Mouse (Mus musculus) kidney, embryonic 14.5 days (tissue): Measurements from ENCODE around the gene Hsd17b3. TPM values are rescaled to one million over a fixed set of nuclear protein-coding genes. Genes with fewer than 3 reads are reported as not detected.

Experiments used
- ATAC-seq: fragments of 200-750 bp; cut with Nextera tagmentation; 2 replicates; pipeline ENCODE4 v1.8.0; 2017; ENCODE audit warnings: moderate number of reproducible peaks, mild to moderate bottlenecking, moderate TSS enrichment, moderate library complexity; ENCODE audit not compliant: low FRiP score, low TSS enrichment
- H3K27ac ChIP-seq: fragments of 300-500 bp; sonication (generic); 2 replicates; pipeline ENCODE4 v1.5.1; 2014; ENCODE audit warnings: low read depth, mild to moderate bottlenecking, low read length, moderate library complexity, mixed read lengths
- H3K27me3 ChIP-seq: fragments of 300-500 bp; sonication (generic); 2 replicates; pipeline ENCODE4 v1.6.1; 2014; ENCODE audit warnings: mild to moderate bottlenecking, low read length; ENCODE audit not compliant: control insufficient read depth, insufficient read depth
- H3K36me3 ChIP-seq: fragments of 300-500 bp; sonication (generic); 2 replicates; pipeline ENCODE4 v1.6.1; 2014; ENCODE audit warnings: low read length, mixed read lengths; ENCODE audit not compliant: control insufficient read depth, insufficient read depth
- H3K4me1 ChIP-seq: fragments of 300-500 bp; sonication (generic); 2 replicates; pipeline ENCODE4 v1.6.1; 2014; ENCODE audit warnings: low read length, mixed read lengths; ENCODE audit not compliant: control insufficient read depth, insufficient read depth
- H3K4me2 ChIP-seq: fragments of 300-500 bp; sonication (generic); replicated peaks from 2 replicates; pipeline ENCODE4 v1.6.1; 2014; ENCODE audit warnings: low read depth, mild to moderate bottlenecking, low read length
- H3K4me3 ChIP-seq: fragments of 300-500 bp; sonication (generic); 2 replicates; pipeline ENCODE4 v1.5.1; 2014; ENCODE audit warnings: mild to moderate bottlenecking, low read length
- H3K9ac ChIP-seq: fragments of 300-500 bp; sonication (generic); 2 replicates; pipeline ENCODE4 v1.6.1; 2014; ENCODE audit warnings: low read depth, mild to moderate bottlenecking, low read length, moderate library complexity
- H3K9me3 ChIP-seq: fragments of 300-500 bp; sonication (generic); 2 replicates; pipeline ENCODE4 v1.6.1; 2016; ENCODE audit warnings: low read length; ENCODE audit not compliant: control insufficient read depth
- WGBS: fragments of 180-500 bp; shearing (Covaris S2); extraction: QIAGEN DNeasy Blood & Tissue Kit; methylation state at CpG from one replicate; pipeline ENCODE4 v1.1.7; 2014; 5-methylcytosine and 5-hydroxymethylcytosine counted together
- polyA plus RNA-seq: library from polyadenylated mRNA; unstranded; fragments of >200 nt; fragmentation: Nextera tagmentation; extraction: Ambion mirVana; gene quantifications from 2 replicates; pipeline ENCODE4 v1.2.1, GENCODE M21; 2014

Gene Hsd17b3
- polyA plus RNA-seq, 1 experiment from 2014 or later = not detected

DNA sequence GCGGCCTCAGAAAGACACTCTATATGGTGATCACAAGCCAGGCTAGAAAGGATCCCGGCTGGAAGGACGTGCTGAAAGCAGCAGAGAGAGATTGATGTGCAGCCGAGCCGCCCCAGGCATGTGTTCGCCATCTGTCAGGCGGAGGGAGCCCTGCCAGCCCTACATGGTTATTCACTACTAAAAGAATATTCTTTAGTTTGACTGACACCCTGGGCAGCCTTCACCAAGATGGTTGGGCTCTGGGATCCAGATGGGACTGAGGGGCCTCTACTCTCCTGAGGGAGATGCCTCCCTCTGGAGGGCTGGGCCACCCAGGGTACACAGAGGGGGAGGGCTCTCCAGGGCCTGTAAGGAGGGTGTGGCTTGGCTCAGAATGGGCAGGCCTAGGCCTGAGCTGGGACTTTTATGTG, 68.1 kb downstream of the Hsd17b3 start:
- H3K27ac ChIP-seq = no peak overlapping the region
- no peak overlapping the region for H3K9ac ChIP-seq
- no peak overlapping the region for H3K4me2 ChIP-seq
- H3K4me1 ChIP-seq = peaks cover 23% of the 10 kb centered on the region; the same call in 1 of the 2 replicates
- H3K4me3 ChIP-seq = no peak overlapping the region
- H3K36me3 ChIP-seq = no peaks in the 10 kb centered on the region
- peak; percentile 95 for ATAC-seq
- WGBS = 24% methylated on average over 7 of the region's 7 CpGs
- H3K9me3 ChIP-seq = no peaks in the 10 kb centered on the region
- H3K27me3 ChIP-seq = no peaks in the 10 kb centered on the region

DNA sequence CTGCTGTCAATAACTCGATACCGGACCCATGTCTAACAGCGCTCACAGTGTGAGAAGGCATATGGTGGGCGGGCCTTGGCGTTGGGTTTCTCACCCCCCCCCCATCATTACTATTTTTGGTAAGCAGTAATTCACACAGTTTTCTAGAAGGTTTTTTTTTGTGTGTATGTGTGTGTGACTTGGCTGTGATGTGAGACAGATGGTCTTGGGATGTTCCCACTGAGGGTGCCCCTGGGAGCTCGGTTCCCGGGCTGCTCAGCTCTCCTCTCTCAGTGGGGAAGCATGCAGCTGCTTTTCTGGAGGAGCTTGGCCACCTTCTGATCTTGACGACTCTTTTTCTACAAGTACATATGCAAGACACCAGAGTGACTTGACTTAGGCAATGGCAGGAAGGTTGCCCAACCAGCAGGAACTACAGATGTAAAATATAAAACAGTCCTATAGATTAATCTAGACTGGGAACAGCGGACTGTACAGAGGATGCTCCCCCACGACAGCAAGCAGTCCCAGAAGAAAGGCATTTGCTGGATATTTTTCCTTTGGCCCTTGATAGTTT, 70.4 kb downstream of the Hsd17b3 start:
- Histone ChIP-seq H3K27ac (no peak overlapping the region), H3K9ac (no peak overlapping the region), H3K27me3 (no peaks in the 10 kb centered on the region), H3K9me3 (no peaks in the 10 kb centered on the region), H3K36me3 (no peaks in the 10 kb centered on the region), H3K4me3 (no peak overlapping the region), H3K4me1 (peaks cover 23% of the 10 kb centered on the region; the same call in 1 of the 2 replicates), H3K4me2 (no peak overlapping the region)
- 72% methylated on average over 10 of the region's 10 CpGs for WGBS
- no peak for ATAC-seq

DNA sequence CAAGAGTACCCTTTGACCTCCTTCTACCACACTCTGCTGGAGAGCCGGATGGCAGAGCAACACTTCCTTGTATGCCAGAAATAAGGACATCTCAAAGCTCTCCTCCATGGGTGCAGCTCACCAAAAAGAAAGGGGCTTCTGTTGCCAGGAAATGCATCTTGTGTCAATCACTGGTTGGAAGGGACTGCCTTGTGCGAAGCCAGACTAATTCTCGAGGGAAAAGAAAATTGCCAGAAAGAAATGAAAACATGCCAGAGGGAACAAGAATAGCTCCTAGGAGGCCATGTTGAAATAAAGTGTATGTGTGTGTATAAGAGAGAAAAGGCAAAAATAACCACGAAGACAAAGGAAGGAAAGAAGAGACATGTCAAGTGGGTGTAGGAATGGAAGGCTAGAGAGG, 73.0 kb downstream of the Hsd17b3 start:
- H3K27me3 ChIP-seq = no peaks in the 10 kb centered on the region

DNA sequence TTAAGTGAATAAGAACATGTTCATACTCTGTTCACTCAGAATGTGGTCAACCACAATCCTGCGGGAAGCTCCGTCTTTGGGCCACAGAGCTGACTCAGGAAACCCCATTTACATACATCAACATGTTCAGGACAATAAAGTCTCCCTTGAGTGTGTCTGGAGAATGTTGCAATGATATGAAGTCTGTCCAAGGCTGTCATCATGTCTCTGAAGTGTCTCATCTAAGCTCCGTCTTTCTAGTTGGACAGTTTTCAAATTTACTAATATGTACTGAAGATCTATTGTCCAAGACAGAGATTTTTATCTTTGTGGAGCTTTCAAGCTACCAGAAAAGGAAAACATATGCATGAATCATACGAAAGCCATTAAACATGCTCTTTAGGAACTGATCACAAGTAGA, 77.9 kb downstream of the Hsd17b3 start:
- Histone ChIP-seq H3K9ac (no peak overlapping the region), H3K27me3 (no peaks in the 10 kb centered on the region), H3K4me1 (no peaks in the 10 kb centered on the region), H3K4me3 (no peak overlapping the region), H3K36me3 (no peaks in the 10 kb centered on the region), H3K9me3 (no peaks in the 10 kb centered on the region), H3K27ac (no peak overlapping the region), H3K4me2 (no peak overlapping the region)
- no peak for ATAC-seq
- WGBS = 81% methylated on average over 4 of the region's 4 CpGs

More for the DNA sequence above, 73.0 kb downstream of the Hsd17b3 start:
- Histone ChIP-seq H3K9ac (no peak overlapping the region), H3K4me3 (no peak overlapping the region), H3K4me1 (peaks cover 2% of the 10 kb centered on the region; the same call in 1 of the 2 replicates), H3K9me3 (no peaks in the 10 kb centered on the region), H3K4me2 (no peak overlapping the region), H3K36me3 (no peaks in the 10 kb centered on the region), H3K27ac (no peak overlapping the region)
- 70% methylated on average over 4 of the region's 4 CpGs for WGBS
- ATAC-seq = no peak

Other genes starting within 250 kb of the Hsd17b3 start
- 5.5 TPM in 2 replicates for gene Slc35d2, start 40.1 kb upstream of the Hsd17b3 start, polyA plus RNA-seq
- gene Zfp367, start 64.0 kb upstream of the Hsd17b3 start, polyA plus RNA-seq = 13.6 and 21.4 TPM in 2 replicates
- 23.7 and 32.6 TPM in 2 replicates for gene Habp4, start 72.6 kb upstream of the Hsd17b3 start, polyA plus RNA-seq
- gene Cdc14b, start 186.1 kb upstream of the Hsd17b3 start, polyA plus RNA-seq = 15.4 and 24.8 TPM in 2 replicates
- gene Aaed1, start 223.5 kb upstream of the Hsd17b3 start, polyA plus RNA-seq = 32.7 and 47.0 TPM in 2 replicates